Comparison of ENCODE assay signal across 13 mouse cellular contexts in the genomic region with DNA sequence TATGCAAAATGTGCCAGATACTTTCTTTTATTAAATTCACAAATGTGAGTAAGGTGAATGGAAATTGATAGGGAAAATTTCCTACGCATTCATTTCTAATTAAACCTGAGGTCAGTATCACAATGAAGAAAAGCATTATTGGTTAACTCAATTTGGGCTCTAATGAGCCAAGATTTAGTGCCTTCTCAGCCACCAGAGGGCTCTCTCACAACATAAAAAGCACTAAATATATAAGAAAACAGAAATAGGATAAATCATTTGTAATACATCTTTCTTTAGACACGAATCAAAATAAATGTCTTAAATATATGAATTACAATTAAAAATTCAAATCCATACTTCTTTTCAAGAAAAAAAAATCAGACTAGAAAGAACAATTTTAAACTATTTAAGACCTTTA.
DNase-seq lines count a peak whose midpoint lies in the region; ATAC-seq and TF ChIP-seq lines count a peak whose summit lies in the region.
"Had no signal": no experiment of that assay in that cellular context is flagged by ENCODE, and none has a peak within 500 bp of the region (broad histone marks: within the 10 kb centered on the region; RNA-seq: fewer than 3 reads in every experiment).

No protein-coding gene starts in this region.

- ATAC-seq in intestine, postnatal 0 days, result no peak
- no peak for ATAC-seq in intestine, embryonic 15.5 days
- ATAC-seq: intestine, embryonic 16.5 days had no signal

- peak; percentile 22 to 44 for DNase-seq in cerebellum, postnatal 10 days
- no peak for DNase-seq in cerebellum, adult 11 months
- DNase-seq in 3T3-L1 (ENCODE audit: low read depth, low spot score) (peak; percentile 43), R1 (ENCODE audit: low read depth, low spot score) (peak; percentile 6)
- no peak for DNase-seq in urinary bladder, postnatal 4 days (ENCODE audit: low spot score in 2 of 2)
- DNase-seq in thymus, postnatal 25 days, result no peak
- DNase-seq: B cell, adult 2 months; gastrocnemius, postnatal 25 days had no signal

- no peaks in the 10 kb centered on the region for H3K4me1 ChIP-seq in intestine, postnatal 0 days (replicated peaks; ENCODE audit: control insufficient read depth, insufficient read depth, low read length)
- H3K4me1 ChIP-seq in intestine, embryonic 15.5 days (replicated peaks), result no peaks in the 10 kb centered on the region
- H3K4me1 ChIP-seq: liver, embryonic 15.5 days had no signal

- no peak overlapping the region for H3K27ac ChIP-seq in intestine, postnatal 0 days (ENCODE audit: low read depth, low read length)
- H3K27ac ChIP-seq in intestine, embryonic 15.5 days, result no peak overlapping the region
- H3K27ac ChIP-seq: liver, embryonic 15.5 days had no signal

- H3K27me3 ChIP-seq in intestine, postnatal 0 days (replicated peaks; ENCODE audit: control insufficient read depth, insufficient read depth, low read length), result no peaks in the 10 kb centered on the region
- no peaks in the 10 kb centered on the region for H3K27me3 ChIP-seq in intestine, embryonic 15.5 days (replicated peaks)
- H3K27me3 ChIP-seq: liver, embryonic 15.5 days had no signal

- no peaks in the 10 kb centered on the region for H3K36me3 ChIP-seq in intestine, postnatal 0 days (ENCODE audit: control insufficient read depth, insufficient read depth)
- H3K36me3 ChIP-seq in intestine, embryonic 15.5 days, result no peaks in the 10 kb centered on the region
- H3K36me3 ChIP-seq: liver, embryonic 15.5 days had no signal

- no peak overlapping the region for H3K9ac ChIP-seq in intestine, postnatal 0 days (ENCODE audit: low read depth, low read length)
- no peak overlapping the region for H3K9ac ChIP-seq in intestine, embryonic 15.5 days
- H3K9ac ChIP-seq: liver, embryonic 15.5 days had no signal

- peak; percentile 54 for TF ChIP-seq CTCF in intestine, postnatal 0 days (IDR thresholded peaks at IDR 0.05; ENCODE audit: low read depth)

- H3K4me3 ChIP-seq in intestine, postnatal 0 days (ENCODE audit: low read depth, low read length), result no peak overlapping the region
- no peak overlapping the region for H3K4me3 ChIP-seq in intestine, embryonic 15.5 days (replicated peaks)
- H3K4me3 ChIP-seq: liver, embryonic 15.5 days; myocyte had no signal

- WGBS in intestine, postnatal 0 days, result 36% methylated on average over 2 of the region's 2 CpGs
- 38% methylated on average over 2 of the region's 2 CpGs for WGBS in intestine, embryonic 15.5 days

- H3K4me2 ChIP-seq in intestine, postnatal 0 days (replicated peaks; ENCODE audit: low read depth), result no peak overlapping the region
- H3K4me2 ChIP-seq in intestine, embryonic 15.5 days (replicated peaks), result no peak overlapping the region
- H3K4me2 ChIP-seq: liver, embryonic 15.5 days had no signal

- no peaks in the 10 kb centered on the region for H3K9me3 ChIP-seq in intestine, postnatal 0 days (ENCODE audit: control insufficient read depth)
- no peaks in the 10 kb centered on the region for H3K9me3 ChIP-seq in intestine, embryonic 15.5 days
- H3K9me3 ChIP-seq: liver, embryonic 15.5 days had no signal

Comparison
In these comparisons a context has a peak if more than half of its experiments do, and no peak if none do; other contexts are left out.
1. DNase-seq: peak in cerebellum, postnatal 10 days (2 of 2), 3T3-L1 (single experiment) and R1 (single experiment); none in cerebellum, adult 11 months (single experiment), urinary bladder, postnatal 4 days (0 of 2) and thymus, postnatal 25 days (single experiment).